12 mouse cellular contexts compared by ENCODE assay signal in genomic region chr7:114060445-114060844, GRCm38 (mm10).
"Had no signal": no experiment of that assay in that cellular context is flagged by ENCODE, and none has a peak within 500 bp of the region (broad histone marks: within the 10 kb centered on the region; RNA-seq: fewer than 3 reads in every experiment).

No protein-coding gene starts in this region.

- H3K36me3 ChIP-seq: limb, embryonic 15.5 days; liver, embryonic 13.5 days; lung, embryonic 15.5 days; midbrain, embryonic 12.5 days had no signal

- H3K9me3 ChIP-seq: limb, embryonic 15.5 days; liver, embryonic 13.5 days; lung, embryonic 15.5 days; midbrain, embryonic 12.5 days had no signal

- H3K4me3 ChIP-seq: limb, embryonic 15.5 days; liver, embryonic 13.5 days; lung, embryonic 15.5 days; midbrain, embryonic 12.5 days had no signal

- ATAC-seq: liver, postnatal 0 days; midbrain, embryonic 16.5 days had no signal

- H3K4me1 ChIP-seq: liver, embryonic 13.5 days had no signal

- DNase-seq: kidney, adult 8-10 months; kidney, postnatal 25 days; layer of hippocampus, adult 9-11 months; liver, embryonic 13.5 days; liver, postnatal 0 days; lung, postnatal 14 days; right cerebral cortex, postnatal 14 days; thymus, postnatal 36 days had no signal

- H3K27me3 ChIP-seq: limb, embryonic 15.5 days; liver, embryonic 13.5 days; lung, embryonic 15.5 days; midbrain, embryonic 12.5 days had no signal

- H3K27ac ChIP-seq: limb, embryonic 15.5 days; liver, embryonic 13.5 days; lung, embryonic 15.5 days; midbrain, embryonic 12.5 days had no signal
